Mouse (Mus musculus) heart, adult 9 months (tissue): ENCODE data around the gene Lalba.
"Not testable (repeated sequence)": the region's sequence is repeated elsewhere in the genome, so short reads cannot be mapped to it uniquely, and the experiment has no call there.

Experiments used
- DNase-seq, 2 experiments: peaks; one replicate each; pipeline ENCODE4 v3.0.0; 2022; ENCODE audit warnings: low spot score in 2 of 2

Gene Lalba

GRCm38 (mm10) chr15:98492102-98492501 lies 9.6 kb upstream of the Lalba start, which contains the start of gene Olfr279:
Gene Olfr279, plus strand, starts transcription at chr15:98492402.
- no peak for DNase-seq

GRCm38 (mm10) chr15:98491332-98491731 lies 8.8 kb upstream of the Lalba start:
- DNase-seq, result no peak

- DNase-seq, result no peak
These were observed 4.0 kb upstream of the Lalba start for GRCm38 (mm10) chr15:98486433-98487021.

- peak; percentile 76 to 86 for DNase-seq
These were observed 1.7 kb upstream of the Lalba start for GRCm38 (mm10) chr15:98483907-98484886.

- no peak for DNase-seq
These were observed 2.9 kb downstream of the Lalba start for GRCm38 (mm10) chr15:98479568-98480102.

GRCm38 (mm10) chr15:98476281-98476680 lies 6.2 kb downstream of the Lalba start:
- no peak for DNase-seq

DNA sequence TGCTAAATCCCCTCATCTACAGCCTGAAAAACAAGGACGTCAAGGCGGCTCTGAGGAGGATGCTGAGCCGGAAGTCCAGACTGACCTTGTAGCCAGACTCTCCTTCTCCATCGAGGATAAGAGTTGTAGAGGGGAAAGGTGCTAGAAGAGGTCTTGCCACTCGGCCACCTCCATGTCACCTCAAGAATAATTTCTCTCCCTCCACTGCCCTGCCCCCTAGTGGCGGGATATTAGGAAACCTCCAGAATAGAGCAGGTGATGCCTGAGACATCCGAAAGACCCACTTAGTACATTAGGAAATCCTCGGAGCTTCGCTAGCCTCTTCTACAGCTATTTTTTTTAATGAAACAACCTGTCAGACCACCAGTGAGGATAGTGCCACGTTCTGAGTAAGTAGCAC lies 7.1 kb downstream of the Lalba start:
- peak in 1 of 2 experiments; percentile 26 for DNase-seq

GRCm38 (mm10) chr15:98474958-98475357 lies 7.6 kb downstream of the Lalba start:
- no peak for DNase-seq

GRCm38 (mm10) chr15:98471539-98471938 lies 11.0 kb downstream of the Lalba start:
- no peak for DNase-seq

GRCm38 (mm10) chr15:98469596-98469995 lies 12.9 kb downstream of the Lalba start, which contains the start of gene OR5BS1P:
Gene OR5BS1P, plus strand, starts transcription at chr15:98469896.
- DNase-seq, result no peak

- DNase-seq, result no peak
These were observed 30.2 kb downstream of the Lalba start, which contains the start of gene Olfr281 for GRCm38 (mm10) chr15:98452288-98452687. Gene Olfr281, plus strand, starts transcription at chr15:98452588.

GRCm38 (mm10) chr15:98448521-98448920 lies 34.0 kb downstream of the Lalba start:
- DNase-seq, result peak; percentile 11 to 23

DNA sequence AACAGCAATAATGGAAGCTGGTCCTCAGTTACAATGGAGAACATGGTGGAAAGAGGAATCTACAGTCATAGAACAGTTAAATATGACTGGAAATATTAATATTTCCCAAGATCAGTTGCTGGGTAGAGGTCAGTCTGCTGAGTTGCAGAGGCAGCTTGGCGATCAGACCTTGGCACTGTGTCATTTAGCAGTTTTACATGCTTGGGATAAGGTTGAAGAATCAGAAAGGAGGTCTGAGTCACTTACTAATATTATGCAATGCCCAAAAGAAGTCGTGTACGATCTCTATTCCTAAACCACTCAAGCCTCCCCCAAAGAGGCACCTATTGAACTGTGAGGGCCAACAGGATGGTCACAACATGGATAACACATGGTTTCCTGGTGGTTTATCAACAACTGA lies 38.0 kb downstream of the Lalba start:
- DNase-seq, result no peak

GRCm38 (mm10) chr15:98430925-98431324 lies 51.6 kb downstream of the Lalba start, which contains the start of gene Olfr282:
Gene Olfr282, plus strand, starts transcription at chr15:98431225.
- not testable (repeated sequence) for DNase-seq
